Mouse (Mus musculus) embryonic fibroblast, embryonic 13.5 days (primary cell): ENCODE results near the gene Rbms3.

Source experiments
- CTCF ChIP-seq: IDR thresholded peaks from 2 replicates; pipeline ENCODE4 v1.5.1; 2011; ENCODE audit warnings: mild to moderate bottlenecking, control low read depth, low read length, moderate library complexity, borderline replicate concordance; ENCODE audit not compliant: insufficient read depth
- POLR2A ChIP-seq: IDR thresholded peaks from 2 replicates; pipeline ENCODE4 v1.6.1; 2011; ENCODE audit warnings: low read depth, mild to moderate bottlenecking, control low read depth, low read length, moderate library complexity

DNA sequence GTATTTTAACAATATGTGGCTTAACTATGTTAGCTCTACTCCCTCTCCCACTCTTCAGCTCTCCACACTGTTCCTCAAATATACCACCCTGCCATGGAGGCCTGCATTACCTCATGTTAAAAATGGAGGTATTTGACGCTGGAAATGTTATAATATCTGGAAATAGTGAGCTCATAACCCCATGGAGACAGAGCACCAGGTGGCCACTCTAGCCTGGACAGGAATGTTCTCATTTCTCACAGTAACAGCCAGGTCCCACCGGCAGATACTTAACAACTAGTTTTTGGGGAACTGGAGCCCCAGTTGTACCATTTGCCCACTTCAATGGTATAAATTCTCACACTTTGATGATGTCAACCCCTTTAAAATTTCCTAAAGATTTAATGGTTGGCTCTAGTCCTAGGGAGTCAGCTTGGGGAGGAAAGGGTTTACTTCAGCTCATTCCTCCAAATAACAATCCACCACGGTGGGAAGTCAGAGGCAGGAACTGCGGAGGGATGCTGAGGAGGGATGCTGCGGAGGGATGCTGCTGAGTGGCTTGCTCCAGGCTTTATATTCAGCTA lies 9.0 kb upstream of the Rbms3 start:
- TF ChIP-seq CTCF (no peak), POLR2A (no peak)
